Mouse (Mus musculus) Muller cell, postnatal 12 days (primary cell): Measurements from ENCODE around the gene Slc1a4.
A peak's percentile ranks its signal among the peaks of the same experiment; 100 is the strongest.

ENCODE experiments used
- DNase-seq: peaks from one replicate; pipeline ENCODE4 v3.0.0-alpha.2; 2015; ENCODE audit errors: inconsistent ontology term

Slc1a4 gene

DNA sequence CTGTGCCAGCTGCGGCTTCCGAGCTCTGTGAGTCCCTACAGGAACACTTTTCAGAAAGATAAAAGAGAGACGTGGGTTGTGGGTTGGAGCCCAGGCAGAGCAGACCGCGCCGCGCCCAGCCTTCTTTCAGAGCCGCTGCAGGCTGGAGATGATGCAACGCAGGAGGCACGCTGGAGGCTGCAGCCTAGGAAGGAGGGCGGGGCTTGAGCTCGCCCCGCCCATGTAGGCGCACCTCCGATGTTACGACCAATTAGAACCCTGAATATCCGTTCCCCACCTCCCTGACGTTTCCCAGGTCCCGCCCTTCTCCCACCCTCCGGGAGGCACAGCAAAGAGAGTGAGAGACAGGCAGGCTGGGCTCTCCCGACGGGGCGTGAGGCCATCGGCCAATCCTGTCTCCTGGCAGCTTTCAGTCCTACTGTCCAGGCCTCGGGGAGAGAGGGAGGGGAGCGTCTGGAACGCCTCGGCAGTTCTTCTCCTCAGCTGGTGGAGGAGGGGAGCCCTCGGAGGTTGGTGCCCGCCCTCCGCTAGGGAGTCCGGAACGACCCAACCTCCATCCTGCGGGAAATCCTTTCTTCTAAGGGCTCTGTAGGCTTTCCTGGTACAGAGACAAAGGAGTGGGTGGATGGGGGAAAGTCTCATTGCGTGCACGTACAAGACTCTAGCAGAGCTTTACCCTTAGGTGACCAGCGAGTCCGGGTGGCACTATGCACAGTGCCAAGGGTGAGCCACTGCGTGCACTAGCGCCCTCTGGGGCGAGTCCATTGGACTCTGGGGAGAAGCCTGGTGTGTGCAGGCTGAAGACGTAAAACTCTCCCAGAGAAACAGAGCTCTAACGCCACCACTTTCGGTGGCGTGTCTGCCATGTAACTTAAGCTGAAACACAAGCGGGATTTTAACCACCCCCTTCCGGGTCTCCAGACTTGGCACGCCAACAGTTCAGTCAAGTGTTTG is at the start of gene Slc1a4:
TSS of gene Slc1a4 (minus strand) at position 153 of the 954 bp plus-strand sequence.
- peak; percentile 100 for DNase-seq

DNA sequence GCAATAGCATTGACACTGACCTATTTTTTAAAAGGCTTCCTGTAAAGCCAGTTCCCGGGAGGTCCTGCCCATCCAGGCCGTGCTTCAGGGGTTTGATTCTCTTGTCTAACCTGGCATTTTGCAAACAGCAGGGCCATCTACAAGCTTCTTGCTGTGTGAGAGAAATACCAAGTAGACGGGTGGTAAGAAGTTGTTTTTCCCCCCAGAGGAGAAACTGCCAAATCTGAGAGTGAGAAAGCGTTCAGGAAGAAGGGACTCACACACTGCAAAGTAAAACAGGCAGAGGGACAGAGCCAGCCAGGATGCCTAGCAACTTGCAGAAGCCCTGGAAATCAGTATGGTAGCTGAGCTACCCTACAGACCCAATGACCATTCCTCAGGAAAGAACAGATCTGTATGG is 47.6 kb upstream of the Slc1a4 start:
- DNase-seq = no peak

DNA sequence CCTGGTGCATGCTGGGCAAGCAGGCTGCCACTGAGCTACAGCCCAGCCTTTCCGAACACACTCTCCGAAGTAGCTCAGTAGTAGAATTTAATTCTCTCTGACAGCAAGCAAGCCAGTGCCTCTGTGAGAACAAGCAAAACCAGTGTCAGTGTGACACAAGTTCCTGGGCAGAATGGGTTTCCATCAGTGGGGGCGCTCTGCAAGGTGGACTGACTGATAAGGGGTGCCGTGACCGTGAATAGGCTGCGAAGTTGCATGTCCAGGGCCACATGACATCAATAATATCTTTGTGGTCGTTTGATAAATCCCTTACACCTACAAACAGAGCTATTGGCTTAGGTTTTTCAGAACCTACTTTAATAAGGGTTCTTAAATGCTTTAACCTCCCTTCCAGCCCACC is 44.1 kb upstream of the Slc1a4 start:
- DNase-seq = no peak

DNA sequence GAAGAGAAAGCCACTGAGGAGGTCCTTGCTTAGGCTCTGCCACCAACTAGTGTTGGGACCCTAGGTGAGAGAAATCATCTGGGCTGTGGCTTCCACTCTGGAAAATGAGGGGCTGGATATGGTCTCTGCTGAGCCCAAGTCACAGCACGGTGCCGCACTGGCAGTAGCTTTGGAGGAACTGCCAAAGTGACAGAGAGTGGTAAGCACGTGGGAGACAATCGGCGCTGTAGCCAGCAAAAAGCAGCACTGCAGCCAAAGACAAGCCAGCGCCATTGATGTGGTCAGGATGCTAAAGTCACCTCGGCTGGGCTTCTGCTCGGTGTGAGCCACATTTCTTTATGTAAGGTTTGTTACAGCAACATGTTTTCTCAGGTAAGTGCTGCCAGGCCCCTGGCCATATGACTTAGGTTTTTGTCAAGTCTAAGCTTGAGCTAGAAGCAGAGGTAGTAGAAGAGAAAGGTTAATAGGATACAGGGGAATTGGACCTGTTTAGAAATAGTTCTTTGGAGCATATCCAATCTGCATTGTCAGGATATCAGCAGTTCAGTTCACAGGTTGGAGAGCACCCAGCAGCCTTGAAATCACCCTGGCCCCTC is 40.2 kb upstream of the Slc1a4 start:
- no peak for DNase-seq

DNA sequence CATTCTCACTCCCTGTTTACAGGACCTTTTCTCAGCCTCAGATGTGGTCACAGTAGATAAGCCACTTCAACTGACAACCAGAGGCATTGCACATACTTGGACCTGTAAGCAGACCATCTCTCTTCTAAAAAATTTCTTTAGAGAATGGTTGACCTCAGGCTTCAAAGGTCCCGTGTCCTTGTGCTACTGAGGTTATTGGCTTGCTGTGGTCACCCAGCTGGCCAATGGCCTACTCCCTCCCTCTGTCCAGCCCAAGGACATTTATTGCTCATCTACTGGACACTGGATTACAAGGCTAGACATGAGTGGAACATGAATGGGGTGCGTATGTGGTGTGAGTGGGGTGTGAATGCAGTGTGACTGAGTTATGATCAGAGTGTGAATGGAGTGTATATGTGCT is 38.0 kb upstream of the Slc1a4 start:
- DNase-seq = no peak

DNA sequence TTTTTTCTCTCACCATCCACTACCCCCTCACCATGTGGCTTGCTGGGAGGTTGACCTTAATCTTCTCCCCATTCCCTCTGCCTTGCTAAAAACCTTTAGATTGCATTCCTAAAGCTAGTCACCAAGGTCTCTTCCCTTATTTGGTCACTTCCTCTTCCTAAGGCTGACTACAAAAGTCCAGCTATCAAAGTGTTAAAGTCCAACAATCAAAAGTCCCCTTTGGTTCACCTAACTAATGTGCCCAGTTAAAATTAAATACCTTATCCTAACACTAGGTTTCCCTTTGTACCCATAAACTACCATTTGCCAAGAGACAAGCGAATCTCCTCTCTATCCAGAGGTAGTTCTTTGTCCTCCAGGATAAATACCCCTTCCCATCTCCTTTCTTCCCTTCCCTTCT is 33.9 kb upstream of the Slc1a4 start:
- no peak for DNase-seq

DNA sequence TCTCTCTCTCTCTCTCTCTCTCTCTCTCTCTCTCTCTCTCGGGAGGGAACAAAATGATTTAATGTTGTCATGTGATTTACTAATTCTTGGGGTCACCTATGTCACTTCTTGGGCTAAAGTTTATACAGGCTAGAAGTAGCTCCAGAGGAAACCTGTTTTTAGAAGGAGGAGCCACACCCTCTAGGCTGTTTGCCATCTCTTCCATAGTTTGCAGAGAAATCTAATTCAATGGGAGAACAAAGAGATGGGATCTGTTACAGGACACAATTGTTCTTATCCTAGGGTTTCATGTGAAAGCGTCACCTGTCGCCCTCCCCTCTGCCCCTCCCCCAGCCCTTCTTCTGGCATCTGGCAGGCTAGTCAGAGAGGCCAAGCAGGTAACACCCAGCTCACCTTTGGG is 28.8 kb upstream of the Slc1a4 start:
- DNase-seq = no peak

DNA sequence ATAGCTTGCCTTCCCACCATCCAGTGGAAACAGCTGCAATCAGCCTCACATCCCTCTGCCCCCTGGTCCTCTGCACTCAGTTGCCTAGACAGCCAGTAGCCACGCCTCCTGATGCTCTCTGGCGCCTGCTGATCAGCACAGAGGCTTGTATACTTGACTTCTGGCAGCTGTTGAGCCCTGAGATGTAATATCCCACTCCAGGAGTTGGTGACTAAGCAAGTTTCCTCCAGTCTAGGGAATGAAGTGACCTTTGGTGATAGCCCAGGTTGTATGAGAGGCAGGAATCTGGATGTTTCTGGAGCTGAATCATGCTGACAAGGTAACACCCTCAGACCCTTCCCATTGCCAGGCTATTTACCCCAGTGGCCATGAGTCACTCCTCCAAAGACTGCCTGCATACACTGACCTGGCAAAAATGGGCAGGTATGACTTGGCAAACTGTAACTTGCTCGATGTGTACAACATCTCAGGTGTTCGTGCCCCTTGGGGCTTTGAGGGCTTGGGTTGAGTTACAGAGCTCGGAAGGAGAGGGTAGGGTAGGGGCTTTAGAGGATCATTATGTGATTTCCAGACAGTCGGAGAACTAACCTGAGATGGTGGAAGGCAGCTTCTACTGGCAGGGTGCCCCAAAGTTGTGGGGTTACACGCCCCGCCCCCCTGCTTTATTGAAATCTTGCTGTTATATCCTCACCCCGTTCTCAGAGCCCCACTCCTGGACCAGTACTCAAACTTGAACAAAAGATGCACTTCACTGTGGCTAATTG is 25.4 kb upstream of the Slc1a4 start:
- no peak for DNase-seq

DNA sequence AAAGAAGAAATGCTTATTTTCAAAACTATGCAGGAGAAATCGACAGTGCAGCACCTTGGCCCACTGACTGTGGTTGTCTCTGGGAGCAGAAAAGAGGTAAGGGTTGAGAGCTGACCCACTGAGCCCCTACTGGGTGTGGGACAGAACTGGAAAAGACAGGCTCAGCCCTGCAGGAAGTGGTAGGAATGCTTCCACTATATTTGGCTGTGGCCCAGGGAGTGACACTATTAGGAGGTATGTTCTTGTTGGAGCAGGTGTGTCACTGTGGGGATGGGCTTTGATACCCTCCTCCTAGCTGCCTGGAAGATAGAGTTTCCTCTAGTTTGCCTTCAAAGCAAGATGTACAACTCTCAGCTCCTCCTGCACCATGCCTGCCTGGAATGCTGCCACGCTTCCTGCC is 16.0 kb upstream of the Slc1a4 start:
- DNase-seq = no peak

DNA sequence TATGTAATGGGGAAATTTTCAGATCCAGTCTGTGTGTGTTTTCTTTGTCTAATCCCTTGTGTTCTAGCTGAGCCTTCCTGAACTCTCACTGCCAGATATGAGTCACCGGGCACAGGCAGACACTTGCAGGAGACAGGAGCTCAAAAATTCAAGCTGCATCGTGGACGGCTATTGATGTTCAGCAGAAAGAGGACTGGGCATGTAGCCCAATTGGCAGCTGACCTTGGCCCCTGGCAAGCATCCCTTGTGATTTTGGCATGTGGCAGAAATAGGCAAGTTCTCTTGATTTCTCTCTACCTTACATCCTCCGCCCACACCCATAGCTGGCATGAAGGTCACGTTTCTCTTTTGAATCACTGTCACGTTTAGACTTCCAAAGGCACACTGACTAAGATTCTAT is 15.0 kb upstream of the Slc1a4 start:
- peak; percentile 94 for DNase-seq

DNA sequence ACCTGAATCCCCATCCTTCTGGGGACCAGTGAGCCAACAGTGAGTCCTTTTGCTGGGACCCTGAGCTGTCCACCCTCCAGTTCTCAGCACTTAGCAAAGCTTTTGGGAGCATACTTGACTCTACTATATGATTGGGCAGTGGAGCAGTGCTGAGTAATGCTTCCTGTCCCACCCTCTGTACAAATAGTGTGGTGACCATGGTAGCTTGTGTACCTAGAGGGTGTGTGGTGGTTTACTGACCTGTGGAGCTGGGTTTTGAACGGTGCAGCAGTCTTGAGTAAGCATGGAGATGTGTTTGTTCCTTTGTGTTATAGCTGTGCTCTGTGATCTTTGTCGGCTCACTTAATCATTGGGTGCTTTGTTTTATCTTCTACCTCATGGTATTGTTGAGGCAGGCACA is 13.9 kb upstream of the Slc1a4 start:
- DNase-seq = no peak

DNA sequence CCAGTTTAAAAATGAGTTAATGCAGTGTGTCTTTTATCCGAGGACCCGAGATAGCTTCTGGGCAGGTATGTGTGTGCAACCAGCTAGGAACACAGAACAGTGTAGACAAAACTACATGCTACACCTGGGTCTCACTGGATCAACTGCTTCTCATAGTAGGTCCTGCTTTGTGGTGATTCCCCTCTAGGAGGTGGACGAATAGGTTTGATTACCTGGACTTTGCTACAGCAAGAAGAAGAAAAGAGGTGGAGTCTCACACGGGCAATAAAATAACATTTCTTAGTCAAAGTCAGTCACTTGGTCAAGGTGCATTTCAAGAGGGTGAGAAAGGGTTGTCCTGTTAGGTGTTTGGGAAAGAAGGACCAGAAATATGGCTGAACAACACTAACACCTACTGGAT is 11.4 kb upstream of the Slc1a4 start:
- no peak for DNase-seq

DNA sequence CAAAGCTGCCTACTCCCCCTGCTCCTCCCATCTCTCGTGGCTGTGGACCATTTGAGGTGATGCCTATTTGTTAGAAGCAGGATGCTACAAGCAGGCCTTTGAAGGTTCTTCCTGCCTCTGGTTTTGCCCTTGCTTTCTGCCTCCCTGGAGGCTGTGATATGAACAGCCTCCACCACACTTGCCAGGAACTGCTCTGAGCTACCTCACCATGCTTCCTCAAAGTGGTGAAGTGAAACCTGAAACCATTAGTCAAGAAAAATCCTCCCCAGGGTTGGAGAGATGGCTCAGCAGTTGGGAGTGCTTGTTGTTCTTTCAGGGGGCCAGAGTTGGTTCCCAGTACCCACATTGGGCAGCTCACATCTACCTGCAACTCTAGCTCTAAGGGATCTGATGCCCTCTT is 9.1 kb upstream of the Slc1a4 start:
- no peak for DNase-seq

DNA sequence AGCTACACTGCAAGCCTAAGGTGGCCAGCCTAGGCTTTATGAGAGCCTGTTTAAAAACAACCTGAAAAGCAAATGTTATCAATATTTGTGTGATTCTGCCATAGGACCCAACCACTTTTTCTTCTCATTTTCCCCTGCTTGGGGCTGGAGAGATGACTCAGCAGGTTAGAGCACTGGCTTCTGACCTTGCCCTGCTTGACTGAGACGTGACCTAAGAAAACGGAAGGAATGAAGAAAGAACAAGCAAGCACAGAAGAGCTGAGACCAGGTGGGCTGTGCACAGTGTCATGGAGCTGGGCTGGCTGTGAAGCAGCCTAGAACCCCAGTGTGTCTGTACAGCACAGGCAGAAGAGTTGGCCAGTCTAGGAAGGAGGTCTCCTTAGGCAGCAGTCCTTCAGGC is 6.2 kb upstream of the Slc1a4 start:
- DNase-seq = no peak

DNA sequence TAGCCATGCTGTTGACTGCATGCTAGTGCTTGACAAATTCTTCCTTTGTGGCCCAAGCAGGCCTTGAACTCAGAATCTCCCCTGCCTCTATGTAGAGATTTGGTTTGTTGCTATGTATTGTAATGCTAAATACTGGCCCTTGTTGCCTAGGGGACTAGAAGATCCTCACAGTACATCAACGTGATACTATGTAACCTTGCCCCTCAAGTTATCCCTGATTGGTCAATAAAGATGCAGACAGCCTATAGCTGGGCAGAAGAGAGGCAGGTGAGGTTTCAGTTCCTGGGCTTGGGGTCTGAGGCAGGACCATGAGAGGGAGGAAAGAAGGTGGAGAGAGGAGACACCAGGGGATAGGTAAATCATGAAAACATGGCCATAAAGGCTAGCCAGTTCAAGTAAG is 1.8 kb upstream of the Slc1a4 start:
- DNase-seq = no peak

DNA sequence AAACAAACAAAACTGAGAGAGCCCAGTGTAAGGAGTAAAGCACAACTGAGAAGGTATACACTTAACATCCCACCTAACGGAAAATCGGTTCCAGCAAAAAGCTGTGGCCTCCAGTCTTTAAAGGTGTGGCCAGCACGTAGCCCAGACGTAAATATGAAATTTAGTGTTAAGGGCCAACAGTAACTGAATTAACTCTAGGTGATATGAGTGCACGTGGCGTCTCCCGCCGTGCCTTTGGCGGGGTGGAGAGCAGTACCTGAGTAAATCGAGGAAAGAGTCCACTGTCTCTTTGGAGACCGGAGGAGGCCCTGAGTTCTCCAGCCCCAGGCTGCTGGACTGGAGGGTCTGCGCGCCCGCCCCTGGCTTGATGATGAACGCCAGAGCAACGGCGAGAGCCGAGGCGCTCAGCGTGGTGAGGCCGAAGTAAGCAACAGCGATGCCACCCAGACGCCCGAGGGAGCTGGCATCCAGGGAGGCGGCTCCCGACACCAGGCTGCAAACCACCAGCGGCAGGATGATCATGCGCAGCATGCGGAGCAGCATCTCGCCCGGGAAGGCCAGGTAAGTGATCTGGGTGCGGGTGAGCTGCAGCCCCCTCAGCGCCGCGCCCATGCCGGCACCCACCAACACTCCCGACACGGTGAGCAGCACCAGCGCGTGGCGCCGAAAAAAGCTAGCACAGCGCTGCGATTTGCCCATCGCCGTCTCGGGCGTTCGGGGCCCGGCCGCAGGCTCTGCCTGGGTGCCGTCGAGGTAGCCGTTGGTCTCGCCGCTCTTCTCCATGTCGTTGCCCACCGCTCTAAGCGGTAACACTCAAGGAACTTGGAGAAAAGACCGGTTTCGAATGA is 599 bp downstream of the Slc1a4 start:
- DNase-seq = peak; percentile 58

DNA sequence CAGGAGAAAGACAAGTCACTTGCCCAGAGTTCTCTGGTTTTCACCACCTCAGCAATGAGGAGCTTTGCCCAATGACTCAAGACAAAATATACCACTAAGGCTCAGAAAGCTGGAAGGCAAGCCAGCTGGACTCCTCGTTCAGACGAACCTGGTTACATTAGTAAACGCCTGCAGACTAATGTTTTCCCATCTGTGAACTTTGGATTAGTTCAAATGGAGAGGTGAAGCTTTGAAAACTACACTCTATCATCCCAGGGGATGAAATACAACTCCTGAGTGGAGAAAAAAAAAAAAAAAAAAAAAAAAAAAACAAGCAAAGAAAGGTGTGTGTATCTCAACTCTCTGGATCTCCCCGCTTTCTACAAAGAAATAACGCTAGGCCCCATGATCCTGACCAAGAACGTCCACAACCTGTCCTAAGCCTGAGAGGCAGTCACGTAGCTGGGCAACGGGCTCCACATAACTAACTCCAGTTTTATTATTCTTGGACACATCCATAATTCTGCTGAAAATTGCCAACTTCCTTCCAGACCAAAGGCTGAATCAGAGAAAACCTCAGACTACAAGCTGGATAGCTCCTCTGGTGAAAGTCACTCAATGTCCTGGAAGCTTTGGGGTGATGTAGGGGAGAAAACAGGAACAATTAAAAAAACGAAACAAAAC is 1.4 kb downstream of the Slc1a4 start:
- DNase-seq = peak; percentile 46

DNA sequence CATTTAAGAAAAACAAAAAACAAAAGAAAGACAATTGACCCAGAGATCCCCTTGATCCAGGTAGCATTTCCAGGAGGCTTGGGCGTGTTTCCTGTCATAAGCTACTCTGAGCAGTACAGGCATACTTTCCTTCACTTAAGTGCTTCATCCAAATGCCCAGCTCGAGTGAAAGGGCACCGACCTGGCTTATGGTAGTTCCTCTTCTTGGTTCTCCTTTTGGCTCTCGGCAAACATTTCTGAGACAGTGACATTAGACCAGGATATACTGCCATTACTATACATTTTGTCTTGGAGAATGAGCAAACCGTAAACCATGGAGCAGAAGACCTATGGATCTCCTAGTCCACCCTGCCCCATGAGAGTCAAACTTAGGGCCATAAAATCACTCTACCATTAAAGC is 2.8 kb downstream of the Slc1a4 start:
- no peak for DNase-seq

DNA sequence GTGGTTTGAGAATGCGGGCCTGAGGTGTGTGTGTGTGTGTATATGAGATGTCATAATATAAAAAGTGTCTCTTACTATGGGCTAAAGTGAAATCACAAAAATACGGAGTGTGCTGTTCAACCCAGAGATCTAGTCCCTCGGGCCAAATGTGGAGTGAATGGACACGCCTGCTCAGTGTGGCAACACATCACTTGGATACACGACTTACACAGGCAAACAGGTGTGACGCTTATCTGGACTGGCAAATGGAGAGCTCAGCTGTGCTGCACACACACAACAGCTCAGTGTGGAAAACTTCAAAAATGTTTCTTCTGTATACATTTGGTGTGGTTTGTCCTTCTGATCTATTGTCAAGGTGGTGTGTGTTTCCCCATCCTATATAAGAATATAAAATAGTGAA is 3.7 kb downstream of the Slc1a4 start:
- DNase-seq = no peak

DNA sequence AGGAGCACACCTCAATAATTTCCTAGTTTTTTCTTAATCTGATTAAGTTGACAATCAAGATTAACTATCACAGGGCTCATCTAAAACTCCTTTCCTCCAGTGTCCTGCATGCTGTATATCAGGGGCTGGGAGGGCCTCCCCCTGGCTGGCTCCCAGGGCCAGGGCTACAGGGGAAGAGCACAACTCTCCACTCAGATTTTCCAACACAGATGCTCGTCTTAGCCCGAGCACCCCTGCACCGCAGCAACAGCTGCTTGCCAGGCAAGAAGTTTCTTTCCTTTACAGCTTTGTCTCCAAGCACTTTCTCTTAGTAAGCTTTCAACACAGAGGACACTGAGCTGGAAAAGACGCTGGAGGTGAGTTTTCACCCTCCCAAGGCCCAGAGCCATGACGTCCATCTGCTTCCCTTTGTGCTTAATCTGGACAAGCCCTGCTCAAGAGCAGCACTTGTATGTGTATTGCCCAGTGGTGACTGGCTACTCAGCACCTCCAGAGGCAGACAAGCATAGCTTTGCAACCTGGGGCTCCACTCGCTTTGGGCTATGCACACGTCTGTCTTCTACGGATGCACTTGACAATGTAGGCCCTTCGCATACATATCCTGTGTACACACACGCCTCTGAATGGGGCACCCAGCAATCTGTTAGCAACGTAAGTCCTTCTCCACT is 6.1 kb downstream of the Slc1a4 start:
- no peak for DNase-seq
